Mouse (Mus musculus) ovary, adult 18-20 months (tissue): ENCODE data around the gene Nfe2l3.
"Not testable (repeated sequence)": the region's sequence is repeated elsewhere in the genome, so short reads cannot be mapped to it uniquely, and the experiment has no call there.

Experiments
- DNase-seq: peaks from one replicate; pipeline ENCODE4 v3.0.0; 2022; ENCODE audit warnings: low spot score, mixed read lengths

Gene Nfe2l3

GRCm38 (mm10) chr6:51432535-51433397 is at the start of gene Nfe2l3:
Gene Nfe2l3 (plus strand): TSS chr6:51432670.
- DNase-seq = peak; percentile 30

- peak; percentile 61 for DNase-seq
These were observed 48.4 kb upstream of the Nfe2l3 start for GRCm38 (mm10) chr6:51383769-51384755.

- no peak for DNase-seq
These were observed 42.0 kb upstream of the Nfe2l3 start for GRCm38 (mm10) chr6:51390505-51390904.

DNA sequence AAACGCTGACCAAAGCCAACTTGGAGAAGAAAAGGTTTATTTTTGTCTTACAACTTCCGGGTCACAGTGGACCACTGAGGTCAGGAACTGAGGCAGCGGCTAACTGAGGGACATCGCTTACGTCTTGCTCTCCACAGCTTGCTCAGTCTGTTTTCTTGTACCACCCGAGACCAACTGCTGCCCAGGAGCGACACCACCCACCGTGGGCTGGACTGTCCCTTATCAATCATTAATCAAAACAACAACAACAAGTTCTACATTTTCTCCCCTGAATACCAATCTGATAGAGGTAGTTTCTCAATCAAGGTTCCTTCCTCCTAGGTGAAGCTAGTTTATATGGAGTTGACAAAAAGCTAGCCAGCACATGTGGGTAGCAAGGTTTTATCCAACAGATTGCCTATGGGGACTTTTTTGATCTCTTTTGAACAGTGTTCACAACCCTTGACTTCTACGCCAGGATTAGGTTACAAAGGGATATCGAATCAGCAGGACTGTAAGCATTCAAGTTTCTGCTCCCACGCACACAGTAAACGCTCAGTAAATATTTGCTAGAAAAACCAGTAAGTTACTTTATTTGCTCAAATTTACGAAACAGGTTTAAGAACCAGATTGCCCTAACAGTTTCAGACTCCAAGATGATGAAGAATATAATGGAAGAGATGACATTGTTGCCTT is 40.5 kb upstream of the Nfe2l3 start:
- DNase-seq = no peak

DNA sequence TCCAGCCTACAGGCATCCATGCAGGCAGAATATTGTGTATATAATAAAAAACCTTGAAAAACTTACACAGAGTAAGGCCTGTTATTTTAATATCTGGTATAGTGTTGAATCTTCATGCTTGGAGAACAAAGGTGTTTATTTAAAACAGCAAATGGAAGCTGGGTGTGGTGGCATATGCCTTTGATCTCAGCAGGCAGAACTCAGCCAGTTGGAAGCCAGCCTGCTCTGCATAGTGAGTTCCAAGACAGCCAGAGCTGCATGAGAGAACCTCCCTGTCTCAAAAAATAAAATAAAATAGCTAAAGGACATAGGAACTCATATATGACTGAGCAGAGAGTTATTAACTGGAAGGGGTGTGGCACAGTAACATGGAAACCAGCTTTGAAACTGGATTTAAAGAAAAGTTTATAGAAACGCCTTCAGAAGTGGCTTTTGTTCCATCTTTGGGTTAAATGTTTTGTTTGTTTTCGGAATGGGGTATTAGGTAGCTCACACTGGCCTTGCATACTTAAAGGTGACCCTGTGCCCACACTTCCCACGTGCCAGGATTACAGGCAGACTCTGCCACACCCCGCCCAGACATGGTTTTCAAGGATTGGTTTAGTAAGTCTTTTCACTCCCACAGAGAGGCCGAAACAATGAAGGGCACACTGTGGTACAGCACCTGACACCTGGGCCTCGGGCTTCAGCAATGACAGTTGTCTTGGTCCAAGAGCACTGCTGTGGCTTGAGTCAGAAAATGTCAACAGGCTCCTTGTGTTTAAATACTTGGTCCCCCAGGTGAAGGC is 38.9 kb upstream of the Nfe2l3 start:
- no peak for DNase-seq

GRCm38 (mm10) chr6:51394367-51394766 is 38.1 kb upstream of the Nfe2l3 start:
- not testable (repeated sequence) for DNase-seq

DNA sequence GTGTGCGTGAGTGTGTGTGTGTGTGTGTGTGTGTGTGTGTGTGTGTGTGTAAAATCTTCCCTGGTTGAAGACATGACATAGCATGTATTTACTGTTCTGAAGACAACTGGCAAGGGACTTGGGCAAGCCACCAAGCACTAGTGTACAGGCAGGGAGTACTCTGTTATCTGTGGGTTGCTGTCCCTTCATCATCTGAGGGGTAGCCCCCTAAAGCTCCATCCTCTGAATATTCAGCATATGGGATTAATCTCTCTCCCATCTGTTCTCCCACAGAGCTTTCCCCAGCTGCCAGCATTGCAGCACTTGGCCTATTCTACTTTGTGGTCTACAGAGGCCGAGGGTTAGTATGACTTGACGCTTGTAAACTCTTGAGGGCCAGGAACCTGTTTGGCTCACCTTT is 37.5 kb upstream of the Nfe2l3 start:
- not testable (repeated sequence) for DNase-seq

DNA sequence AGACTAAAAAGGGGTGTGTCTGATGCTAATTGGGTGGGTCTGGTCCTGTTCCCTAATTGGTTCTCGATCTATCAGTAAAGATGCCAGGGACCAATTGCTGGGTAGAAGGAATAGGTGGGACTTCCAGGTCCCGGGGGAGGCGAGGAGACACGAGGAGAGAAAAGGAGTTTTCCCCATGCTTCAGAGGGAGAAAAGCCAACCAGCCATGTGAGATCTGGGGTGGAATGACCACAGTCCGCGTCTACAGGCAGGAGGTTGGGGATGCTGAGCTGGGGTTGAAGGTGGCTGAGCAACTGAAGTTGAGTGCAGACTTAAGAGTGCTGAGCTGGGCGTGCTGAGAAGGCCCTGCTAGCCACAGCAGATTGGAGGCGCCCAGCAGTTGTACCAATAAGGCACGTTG is 37.0 kb upstream of the Nfe2l3 start:
- DNase-seq = no peak

DNA sequence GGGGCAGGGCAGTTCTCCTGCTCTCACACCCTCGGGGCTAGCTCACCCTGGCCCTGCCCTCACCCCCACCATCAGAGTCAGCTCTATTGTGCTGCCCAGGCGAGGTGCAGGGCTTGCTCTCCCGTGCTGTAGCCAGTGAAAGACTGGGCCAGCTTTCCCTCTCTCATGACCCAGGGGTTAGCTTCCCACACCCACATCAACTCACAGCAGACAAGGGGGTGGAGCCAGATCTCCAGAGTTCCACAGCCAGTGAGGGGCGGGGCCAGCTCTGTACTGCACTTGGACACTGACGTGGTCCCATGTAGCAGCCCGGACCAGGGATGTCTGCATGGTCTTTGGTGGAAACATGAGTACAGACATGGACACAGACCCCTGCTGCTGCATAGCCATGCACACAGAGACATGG is 33.4 kb upstream of the Nfe2l3 start:
- DNase-seq = no peak

GRCm38 (mm10) chr6:51401294-51401693 is 31.2 kb upstream of the Nfe2l3 start:
- DNase-seq = no peak

DNA sequence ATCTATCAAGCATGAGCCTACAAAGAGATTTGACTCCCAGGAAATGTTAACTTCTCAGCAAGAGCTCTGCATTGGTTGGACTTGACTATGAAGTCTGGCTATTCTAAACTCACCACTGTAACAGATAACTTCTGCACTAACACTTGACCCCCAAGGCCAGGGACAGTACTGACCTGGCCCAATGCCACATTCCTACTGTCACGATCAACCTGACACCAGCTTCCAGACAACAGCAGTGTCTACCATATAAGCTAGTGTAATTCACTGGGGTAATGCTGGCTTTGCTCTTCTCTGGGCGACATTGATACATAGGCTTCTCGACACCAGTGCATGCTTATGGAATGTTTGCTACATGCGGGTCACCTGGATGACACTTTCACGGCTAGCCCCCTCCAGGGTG is 28.9 kb upstream of the Nfe2l3 start:
- DNase-seq = no peak

DNA sequence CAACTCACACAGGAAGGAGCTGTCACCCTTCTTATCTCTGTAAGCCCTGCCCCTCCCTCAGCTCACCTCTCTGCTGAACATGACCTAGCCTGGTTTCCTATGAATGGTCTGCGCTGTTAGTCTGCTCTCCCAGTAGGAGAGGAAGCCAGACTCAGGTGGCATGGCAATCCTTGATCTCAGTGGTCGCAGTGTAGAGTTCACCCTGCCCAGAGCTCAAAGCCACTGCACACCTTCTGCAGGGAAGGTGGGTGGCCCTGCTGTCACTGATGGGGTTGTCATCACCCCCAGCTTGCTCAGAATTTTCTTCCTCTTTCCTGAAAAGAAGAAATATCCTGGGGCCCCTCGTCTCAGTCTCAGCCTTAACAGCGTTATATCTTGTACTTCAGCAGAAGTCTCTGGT is 28.0 kb upstream of the Nfe2l3 start:
- DNase-seq = no peak

GRCm38 (mm10) chr6:51416433-51416832 is 16.0 kb upstream of the Nfe2l3 start:
- no peak for DNase-seq

DNA sequence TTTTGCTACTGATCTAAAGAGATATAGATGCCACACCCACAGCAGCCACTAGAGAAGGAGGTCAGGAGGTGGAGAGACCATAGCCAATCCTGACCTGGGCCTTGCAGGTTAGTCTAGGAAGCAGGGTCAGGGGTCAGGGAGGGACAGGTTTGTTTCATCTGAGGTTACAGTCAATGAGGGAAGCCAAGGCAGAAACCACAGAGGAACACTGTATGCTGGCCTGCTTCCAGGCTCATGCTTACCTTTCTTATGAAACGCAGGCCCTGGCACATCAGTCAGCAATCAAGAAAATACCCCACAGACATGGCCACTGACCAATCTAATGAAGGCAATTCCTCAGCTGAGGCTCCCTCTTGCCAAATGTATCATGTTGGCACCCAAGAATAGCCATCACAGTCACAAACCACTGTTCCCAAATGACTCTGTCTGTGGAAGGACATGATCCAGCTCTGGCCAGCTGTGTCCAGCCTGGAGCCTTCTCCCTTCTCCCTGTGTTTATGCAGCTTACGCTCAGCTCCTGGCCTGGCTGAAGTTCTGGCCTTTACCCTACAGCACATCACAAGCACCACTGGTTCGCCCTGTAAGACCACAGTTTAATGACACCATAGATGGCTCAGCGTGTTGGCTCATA is 15.0 kb upstream of the Nfe2l3 start:
- no peak for DNase-seq

DNA sequence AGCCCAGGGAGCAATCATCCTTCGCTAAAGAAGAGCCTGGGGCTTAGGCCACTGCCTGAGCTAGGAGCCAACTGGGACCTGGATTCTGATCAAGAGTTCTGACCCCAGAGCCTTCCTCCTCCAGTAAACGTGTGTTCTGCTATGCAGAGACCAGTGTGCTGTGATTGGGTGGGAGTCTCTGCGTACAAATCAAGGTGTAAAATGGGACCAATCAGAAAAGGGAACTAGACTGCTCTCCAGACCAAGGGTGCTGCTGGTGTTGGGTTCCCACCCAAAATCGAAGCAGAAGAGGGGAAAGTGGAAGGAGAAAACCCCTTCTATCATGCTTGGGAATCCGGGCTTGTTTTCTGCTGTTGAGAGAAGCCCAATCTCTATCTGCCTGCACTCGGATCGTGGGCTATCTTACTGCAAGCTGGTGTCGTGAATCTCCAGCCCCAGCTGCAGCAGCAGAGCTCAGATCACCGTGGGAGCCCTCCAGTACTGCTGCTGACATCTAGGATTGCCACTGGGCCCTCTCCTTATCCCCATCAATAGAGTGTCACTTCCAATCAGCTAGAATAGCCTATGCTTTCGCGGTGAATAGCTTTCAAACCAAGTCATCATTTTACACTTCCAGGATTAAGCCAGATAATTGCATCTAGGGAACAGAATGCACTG is 8.9 kb upstream of the Nfe2l3 start:
- no peak for DNase-seq

DNA sequence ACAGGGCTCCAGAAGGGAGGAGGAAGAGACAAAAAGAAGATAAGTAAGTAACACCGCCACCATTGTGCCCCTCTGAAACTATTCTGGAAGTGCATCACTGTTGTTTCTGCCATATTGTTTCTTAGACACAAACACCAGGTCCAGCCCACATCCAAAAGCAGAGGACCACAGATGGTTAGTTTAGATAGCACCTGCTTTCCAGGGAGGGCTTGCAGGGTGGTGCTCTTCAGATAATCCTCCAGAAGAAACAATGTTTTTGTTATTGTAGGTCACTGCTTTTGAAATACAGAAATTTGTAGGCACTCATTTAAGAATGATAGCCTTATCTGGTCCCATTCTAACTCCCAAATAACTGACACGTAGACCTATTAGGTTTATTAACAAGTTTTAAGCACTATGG is 7.9 kb upstream of the Nfe2l3 start:
- no peak for DNase-seq

DNA sequence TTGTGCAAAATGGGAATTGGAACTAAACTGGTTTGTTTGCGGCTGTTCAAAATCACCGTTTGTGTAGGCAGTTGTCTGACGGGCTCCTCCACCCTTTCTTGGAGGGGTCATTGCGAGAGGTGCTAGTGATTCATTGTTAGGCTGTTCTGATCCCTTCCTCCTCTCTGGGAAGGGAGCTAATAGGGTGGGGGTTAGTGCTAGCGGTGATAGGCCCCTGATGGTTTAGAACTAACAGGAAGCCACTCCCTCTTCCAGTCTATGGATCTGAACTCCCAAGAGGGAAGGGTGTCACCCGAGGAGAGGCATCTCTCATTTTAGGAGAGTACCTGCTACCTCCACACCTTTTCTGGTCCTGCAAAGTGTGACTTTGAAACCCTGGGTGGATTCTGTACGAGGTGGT is 1.8 kb downstream of the Nfe2l3 start:
- no peak for DNase-seq

GRCm38 (mm10) chr6:51437665-51438064 is 5.2 kb downstream of the Nfe2l3 start:
- no peak for DNase-seq

DNA sequence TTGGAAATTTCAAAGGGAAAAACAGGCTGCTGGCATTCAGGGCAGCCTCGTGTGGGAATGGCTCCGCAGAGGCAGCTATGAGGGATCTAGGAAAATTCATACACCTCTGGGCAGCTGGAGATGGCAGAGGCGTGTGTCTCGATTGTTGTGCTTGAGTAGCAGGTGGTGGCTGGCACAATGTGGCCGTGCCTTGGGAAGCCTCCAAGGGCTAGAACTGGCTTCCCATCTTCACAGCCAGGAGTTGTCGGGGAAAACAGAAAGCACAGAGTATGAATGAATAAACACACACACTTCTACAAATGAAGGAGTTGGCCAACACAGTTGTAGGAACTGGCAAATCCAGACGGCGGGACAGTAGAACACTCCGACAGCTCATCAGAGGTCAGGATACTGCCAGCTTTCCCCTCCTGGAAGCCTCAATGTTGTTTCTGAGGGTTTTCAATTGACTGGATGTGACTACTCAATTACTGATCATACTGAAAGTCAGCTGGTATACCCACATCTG is 6.4 kb downstream of the Nfe2l3 start:
- DNase-seq = no peak

GRCm38 (mm10) chr6:51442191-51442835 is 9.8 kb downstream of the Nfe2l3 start:
- DNase-seq = no peak
